Mouse (Mus musculus): Measurements from ENCODE around the gene Gm20449. TPM values are rescaled to one million over a fixed set of nuclear protein-coding genes. Genes with fewer than 3 reads are reported as not detected.
"Not testable (repeated sequence)": the region's sequence is repeated elsewhere in the genome, so short reads cannot be mapped to it uniquely, and the experiment has no call there.

The Gm20449 gene
- polyA plus RNA-seq (2015; fragmentation: Nextera tagmentation; extraction: Ambion mirVana), result 0.10 and 0.17 TPM in 2 replicates

- H3K9me3 ChIP-seq, result peaks cover 8% of the 10 kb centered on the region
- H3K36me3 ChIP-seq, result peaks cover 10% of the 10 kb centered on the region
- peak; percentile 94 for ATAC-seq (ENCODE audit: insufficient number of reproducible peaks, insufficient read depth, low FRiP score, low TSS enrichment, low read depth)
- H3K4me3 ChIP-seq, result peak within 1 kb of the TSS; percentile 61
- H3K27me3 ChIP-seq, result no peaks in the 10 kb centered on the region
- peak within 1 kb of the TSS; percentile 55; the same call in 1 of the 2 replicates for H3K27ac ChIP-seq
- H3K9ac ChIP-seq, result peak within 1 kb of the TSS; percentile 79
- peak within 1 kb of the TSS; percentile 81 for H3K4me2 ChIP-seq
- WGBS, result 1% methylated on average over 18 of the region's 18 CpGs
- H3K4me1 ChIP-seq, result no peaks in the 10 kb centered on the region
Measured at GRCm38 (mm10) chr7:41499389-41500049, at the start of gene Gm20449, which contains the start of gene AW146154. Gene Gm20449, minus strand, starts transcription at chr7:41499417. Gene AW146154, minus strand, starts transcription at chr7:41499890.

DNA sequence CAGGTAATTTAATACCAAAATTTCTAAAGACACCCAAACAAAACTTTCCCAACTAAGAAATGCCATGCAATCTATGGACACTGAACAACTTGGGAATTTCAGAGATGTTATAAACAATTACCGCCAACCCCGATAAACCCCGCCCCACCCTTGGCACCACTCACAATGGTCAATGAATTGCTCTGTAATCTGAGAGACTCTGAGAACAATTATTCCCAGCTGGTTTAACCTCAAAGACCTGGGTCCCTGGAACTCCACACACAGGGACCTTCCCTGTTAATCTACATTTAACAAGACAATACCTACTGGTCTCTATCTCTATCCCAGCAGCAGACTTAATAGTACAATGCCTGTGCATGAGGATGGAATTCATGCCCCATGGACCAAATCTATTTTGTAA is 13.5 kb upstream of the Gm20449 start:
- Histone ChIP-seq H3K4me2 (no peak overlapping the region), H3K9me3 (peaks cover 8% of the 10 kb centered on the region; the same call in 1 of the 2 replicates), H3K27me3 (no peaks in the 10 kb centered on the region), H3K36me3 (no peaks in the 10 kb centered on the region), H3K27ac (no peak overlapping the region), H3K4me1 (no peaks in the 10 kb centered on the region), H3K9ac (no peak overlapping the region), H3K4me3 (no peak overlapping the region)
- WGBS, result 92% methylated on average over 3 of the region's 3 CpGs
- ATAC-seq (ENCODE audit: insufficient number of reproducible peaks, insufficient read depth, low FRiP score, low TSS enrichment, low read depth), result no peak

- Histone ChIP-seq H3K4me1 (no peaks in the 10 kb centered on the region), H3K36me3 (no peaks in the 10 kb centered on the region), H3K27ac (no peak overlapping the region), H3K4me2 (no peak overlapping the region), H3K4me3 (no peak overlapping the region), H3K9ac (no peak overlapping the region), H3K27me3 (no peaks in the 10 kb centered on the region), H3K9me3 (peaks cover 12% of the 10 kb centered on the region)
- WGBS, result 16% methylated on average over 1 of the region's 1 CpGs
- ATAC-seq (ENCODE audit: insufficient number of reproducible peaks, insufficient read depth, low FRiP score, low TSS enrichment, low read depth), result no peak
Measured at GRCm38 (mm10) chr7:41512207-41512606, 13.0 kb upstream of the Gm20449 start.

DNA sequence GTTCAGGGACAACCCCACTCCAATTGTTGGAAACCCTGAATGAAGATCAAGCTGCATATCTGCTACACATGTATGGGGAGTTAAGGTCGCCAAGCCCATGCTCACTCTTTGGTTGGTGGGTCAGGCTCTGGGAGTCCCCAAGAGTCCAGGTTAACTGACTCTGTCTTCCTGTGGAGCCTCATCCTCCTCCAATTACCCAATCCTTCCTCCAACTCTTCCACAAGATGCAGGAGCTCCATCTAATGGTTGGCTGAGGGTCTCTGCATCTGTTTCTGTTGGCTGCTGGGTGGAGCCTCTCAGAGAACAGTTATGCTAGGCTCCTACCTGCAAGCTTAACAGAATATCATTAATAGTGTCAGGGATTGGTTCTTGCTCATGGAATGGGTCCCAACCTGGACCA is 3.2 kb upstream of the Gm20449 start:
- Histone ChIP-seq H3K9me3 (peaks cover 5% of the 10 kb centered on the region), H3K27ac (no peak overlapping the region), H3K9ac (no peak overlapping the region), H3K4me3 (no peak overlapping the region), H3K36me3 (no peaks in the 10 kb centered on the region), H3K4me1 (no peaks in the 10 kb centered on the region), H3K4me2 (no peak overlapping the region), H3K27me3 (no peaks in the 10 kb centered on the region)
- 47% methylated on average over 1 of the region's 1 CpGs for WGBS
- no peak for ATAC-seq (ENCODE audit: insufficient number of reproducible peaks, insufficient read depth, low FRiP score, low TSS enrichment, low read depth)

- ATAC-seq (ENCODE audit: insufficient number of reproducible peaks, insufficient read depth, low FRiP score, low TSS enrichment, low read depth), result no peak
- H3K4me1 ChIP-seq, result no peaks in the 10 kb centered on the region
- no peaks in the 10 kb centered on the region for H3K27me3 ChIP-seq
- peak overlapping the region; percentile 79 for H3K9ac ChIP-seq
- H3K4me2 ChIP-seq, result peak overlapping the region; percentile 81
- H3K4me3 ChIP-seq, result peak overlapping the region; percentile 61
- no peaks in the 10 kb centered on the region for H3K9me3 ChIP-seq
- H3K27ac ChIP-seq, result no peak overlapping the region
- WGBS, result 19% methylated on average over 22 of the region's 22 CpGs
- H3K36me3 ChIP-seq, result peaks cover 2% of the 10 kb centered on the region
Measured at GRCm38 (mm10) chr7:41500151-41500934, 1.1 kb upstream of the Gm20449 start.

GRCm38 (mm10) chr7:41499018-41499388 is 214 bp downstream of the Gm20449 start:
- H3K36me3 ChIP-seq, result peaks cover 15% of the 10 kb centered on the region
- peak overlapping the region; percentile 81 for H3K4me2 ChIP-seq
- peaks cover 13% of the 10 kb centered on the region for H3K9me3 ChIP-seq
- not testable (repeated sequence) for ATAC-seq (ENCODE audit: insufficient number of reproducible peaks, insufficient read depth, low FRiP score, low TSS enrichment, low read depth); H3K27me3 ChIP-seq; H3K4me1 ChIP-seq
- H3K4me3 ChIP-seq, result peak overlapping the region; percentile 61
- WGBS, result under 1% methylated on average over 6 of the region's 6 CpGs
- peak overlapping the region; percentile 55; the same call in 1 of the 2 replicates for H3K27ac ChIP-seq
- H3K9ac ChIP-seq, result peak overlapping the region; percentile 79

- ATAC-seq (ENCODE audit: insufficient number of reproducible peaks, insufficient read depth, low FRiP score, low TSS enrichment, low read depth); H3K27ac ChIP-seq; H3K9ac ChIP-seq; H3K27me3 ChIP-seq; H3K4me1 ChIP-seq: not testable (repeated sequence)
- 79% methylated on average over 4 of the region's 4 CpGs for WGBS
- Histone ChIP-seq H3K9me3 (peaks cover 14% of the 10 kb centered on the region), H3K36me3 (peaks cover 16% of the 10 kb centered on the region), H3K4me2 (peak overlapping the region; percentile 81), H3K4me3 (peak overlapping the region; percentile 61)
Measured at GRCm38 (mm10) chr7:41498464-41498863, 753 bp downstream of the Gm20449 start.

DNA sequence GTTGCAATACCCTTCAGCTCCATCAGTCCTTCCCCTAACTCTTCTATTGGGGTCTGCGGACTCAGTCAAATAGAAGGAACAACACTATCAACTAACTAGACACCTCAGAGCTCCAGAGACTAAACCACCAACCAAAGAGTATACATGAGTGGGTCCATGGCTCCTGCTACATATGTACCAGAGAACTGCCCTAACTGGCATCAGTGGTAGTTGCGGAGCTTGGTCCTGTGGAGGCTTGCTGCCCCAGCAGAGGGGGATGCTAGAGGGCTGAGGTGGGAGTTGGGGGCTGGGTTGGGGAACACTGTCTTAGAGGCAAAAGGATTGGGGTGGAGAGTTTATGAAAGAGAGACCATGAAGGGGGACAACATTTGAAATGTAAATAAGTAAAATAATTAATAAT is 1.3 kb downstream of the Gm20449 start:
- 97% methylated on average over 2 of the region's 2 CpGs for WGBS

DNA sequence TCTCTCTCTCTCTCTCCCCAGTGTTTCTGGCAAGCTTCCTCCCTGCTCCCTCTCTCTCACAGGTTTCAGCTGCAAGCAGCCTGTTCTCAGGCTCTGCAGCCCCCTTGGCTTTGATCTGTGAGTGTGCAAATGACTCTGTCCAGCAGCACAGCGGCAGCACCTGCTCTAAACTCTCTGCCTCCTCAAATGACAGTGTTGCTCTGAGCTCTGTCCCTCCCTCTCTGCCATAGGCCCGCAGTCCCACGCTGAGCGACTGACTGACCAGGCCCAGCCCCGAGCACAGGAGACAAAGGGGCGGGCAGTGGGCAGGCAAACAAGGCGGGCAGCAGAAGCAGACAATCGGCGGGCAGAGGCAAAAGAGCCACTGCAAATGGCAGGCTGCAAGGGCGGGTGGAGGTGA is 47.4 kb downstream of the Gm20449 start:
- Histone ChIP-seq H3K9me3 (peaks cover 4% of the 10 kb centered on the region; the same call in 1 of the 2 replicates), H3K27me3 (no peaks in the 10 kb centered on the region), H3K9ac (no peak overlapping the region), H3K27ac (no peak overlapping the region), H3K4me2 (no peak overlapping the region), H3K36me3 (no peaks in the 10 kb centered on the region), H3K4me3 (no peak overlapping the region), H3K4me1 (no peaks in the 10 kb centered on the region)
- ATAC-seq (ENCODE audit: insufficient number of reproducible peaks, insufficient read depth, low FRiP score, low TSS enrichment, low read depth), result no peak
- WGBS, result 10% methylated on average over 10 of the region's 10 CpGs

More for the DNA sequence above, 1.3 kb downstream of the Gm20449 start:
- no peaks in the 10 kb centered on the region for H3K4me1 ChIP-seq
- H3K4me3 ChIP-seq, result no peak overlapping the region
- peaks cover 16% of the 10 kb centered on the region for H3K36me3 ChIP-seq
- H3K27me3 ChIP-seq, result no peaks in the 10 kb centered on the region
- H3K27ac ChIP-seq, result no peak overlapping the region
- no peak overlapping the region for H3K4me2 ChIP-seq
- no peak for ATAC-seq (ENCODE audit: insufficient number of reproducible peaks, insufficient read depth, low FRiP score, low TSS enrichment, low read depth)
- H3K9ac ChIP-seq, result no peak overlapping the region
- H3K9me3 ChIP-seq, result peaks cover 14% of the 10 kb centered on the region

- not testable (repeated sequence) for ATAC-seq (ENCODE audit: insufficient number of reproducible peaks, insufficient read depth, low FRiP score, low TSS enrichment, low read depth); H3K4me2 ChIP-seq; H3K4me1 ChIP-seq; H3K27me3 ChIP-seq; H3K9me3 ChIP-seq; H3K9ac ChIP-seq; H3K4me3 ChIP-seq; H3K36me3 ChIP-seq; H3K27ac ChIP-seq
- WGBS, result 74% methylated on average over 1 of the region's 1 CpGs
Measured at GRCm38 (mm10) chr7:41448596-41448995, 50.6 kb downstream of the Gm20449 start, which contains the start of gene Vmn2r57. Gene Vmn2r57, minus strand, starts transcription at chr7:41448696.

DNA sequence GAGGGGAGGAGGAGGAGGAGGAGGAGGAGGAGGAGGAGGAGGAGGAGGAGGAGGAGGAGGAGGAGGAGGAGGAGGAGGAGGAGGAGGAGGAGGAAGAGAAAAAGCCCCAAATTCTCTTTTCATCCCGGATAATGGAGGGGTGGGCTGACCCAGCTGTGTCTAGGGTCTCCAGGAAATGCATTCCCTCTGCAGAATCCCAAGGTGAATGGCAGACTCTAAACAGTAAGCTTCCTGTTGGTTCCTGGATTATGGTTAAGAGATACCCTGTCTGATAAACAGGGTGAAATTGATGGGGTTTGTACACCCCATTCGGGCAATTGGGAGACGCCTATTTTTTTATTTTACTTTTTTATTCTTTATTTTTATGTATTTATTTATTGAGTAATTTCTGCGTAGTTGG is 105.1 kb downstream of the Gm20449 start:
- H3K4me2 ChIP-seq, result no peak overlapping the region
- H3K4me1 ChIP-seq, result no peaks in the 10 kb centered on the region
- H3K9me3 ChIP-seq, result no peaks in the 10 kb centered on the region
- H3K36me3 ChIP-seq, result no peaks in the 10 kb centered on the region
- no peak for ATAC-seq (ENCODE audit: insufficient number of reproducible peaks, insufficient read depth, low FRiP score, low TSS enrichment, low read depth)
- 73% methylated on average over 4 of the region's 4 CpGs for WGBS
- no peak overlapping the region for H3K27ac ChIP-seq
- H3K4me3 ChIP-seq, result no peak overlapping the region
- H3K27me3 ChIP-seq, result no peaks in the 10 kb centered on the region
- H3K9ac ChIP-seq, result no peak overlapping the region
